ENCODE assay signal across 28 mouse cellular contexts in genomic region chr5:65900113-65900512, GRCm38 (mm10). TPM values are rescaled to one million over a fixed set of nuclear protein-coding genes. Genes with fewer than 3 reads are reported as not detected.
DNase-seq lines count a peak whose midpoint lies in the region; ATAC-seq and TF ChIP-seq lines count a peak whose summit lies in the region.
"Had no signal": no experiment of that assay in that cellular context is flagged by ENCODE, and none has a peak within 500 bp of the region (broad histone marks: within the 10 kb centered on the region; RNA-seq: fewer than 3 reads in every experiment).

No protein-coding gene starts in this region.

- no peak for ATAC-seq in heart, embryonic 16.5 days (replicated peaks; ENCODE audit: extremely low read depth, insufficient read depth, low FRiP score)
- ATAC-seq in common myeloid progenitor, adult 5-6 weeks (replicated peaks; ENCODE audit: low read depth, poor library complexity, severe bottlenecking), result peak; percentile 48
- ATAC-seq: intestine, embryonic 16.5 days had no signal

- no peak overlapping the region for H3K4me2 ChIP-seq in heart, embryonic 16.5 days (ENCODE audit: low read depth, low read length)
- H3K4me2 ChIP-seq: embryonic facial prominence, embryonic 12.5 days; embryonic facial prominence, embryonic 15.5 days; heart, embryonic 11.5 days; hindbrain, embryonic 14.5 days had no signal

- H3K4me3 ChIP-seq in heart, embryonic 16.5 days (ENCODE audit: low read length), result no peak overlapping the region
- H3K4me3 ChIP-seq in thymus, adult 2 months (ENCODE audit: control insufficient read depth, insufficient read depth, low read length), result peak overlapping the region; percentile 12; the same call in 1 of the 2 replicates
- no peak overlapping the region for H3K4me3 ChIP-seq in lung, adult 2 months (replicated peaks; ENCODE audit: extremely low read depth, low read depth, low read length)
- H3K4me3 ChIP-seq: embryonic facial prominence, embryonic 12.5 days; embryonic facial prominence, embryonic 15.5 days had no signal

- DNase-seq in heart, adult 9 months (ENCODE audit: low spot score in 2 of 2), result no peak
- DNase-seq in thymus, adult 2 months, result no peak
- DNase-seq in thymus, postnatal 14 days, result no peak
- DNase-seq in lung, adult 2 months, result no peak
- DNase-seq in retina, postnatal 1 day, result no peak
- DNase-seq: adrenal gland, postnatal 10 days; adrenal gland, postnatal 36 days; cerebellum, adult 18-20 months; cerebellum, adult 9-10 months; cerebellum, postnatal 14 days; forebrain, postnatal 0 days had no signal

- H3K9ac ChIP-seq in heart, embryonic 16.5 days (ENCODE audit: low read length), result no peak overlapping the region
- H3K9ac ChIP-seq: embryonic facial prominence, embryonic 12.5 days; embryonic facial prominence, embryonic 15.5 days; forebrain, postnatal 0 days; hindbrain, embryonic 14.5 days had no signal

- H3K27ac ChIP-seq in heart, embryonic 16.5 days (ENCODE audit: low read length), result peak overlapping the region; percentile 56; the same call in 1 of the 2 replicates
- peak overlapping the region; percentile 93 for H3K27ac ChIP-seq in thymus, adult 2 months (ENCODE audit: control insufficient read depth, insufficient read depth, low read length)
- H3K27ac ChIP-seq: embryonic facial prominence, embryonic 12.5 days; embryonic facial prominence, embryonic 15.5 days; hindbrain, embryonic 14.5 days; hindbrain, postnatal 0 days had no signal

- no peak for TF ChIP-seq CTCF in thymus, adult 2 months (IDR thresholded peaks at IDR 0.05; ENCODE audit: borderline replicate concordance, control insufficient read depth, extremely low read depth, insufficient read depth, low read length, poor library complexity)
- no peak for TF ChIP-seq CTCF in lung, adult 2 months (IDR thresholded peaks at IDR 0.05; ENCODE audit: insufficient read depth, low read length)

- peaks cover 21% of the 10 kb centered on the region for H3K9me3 ChIP-seq in heart, embryonic 16.5 days (replicated peaks; ENCODE audit: control insufficient read depth, low read length)

- H3K36me3 ChIP-seq in heart, embryonic 16.5 days (ENCODE audit: control insufficient read depth, insufficient read depth), result peaks cover 4% of the 10 kb centered on the region; the same call in 1 of the 2 replicates
- H3K36me3 ChIP-seq in thymus, adult 2 months (ENCODE audit: control insufficient read depth, insufficient read depth, low read length), result peaks cover 11% of the 10 kb centered on the region
- H3K36me3 ChIP-seq: embryonic facial prominence, embryonic 12.5 days; embryonic facial prominence, embryonic 15.5 days; G1E had no signal

- H3K27me3 ChIP-seq in heart, embryonic 16.5 days (ENCODE audit: control insufficient read depth, insufficient read depth, low read length), result no peaks in the 10 kb centered on the region
- no peaks in the 10 kb centered on the region for H3K27me3 ChIP-seq in thymus, adult 2 months (ENCODE audit: control insufficient read depth, insufficient read depth, low read length)
- H3K27me3 ChIP-seq: CH12.LX; embryonic facial prominence, embryonic 12.5 days; embryonic facial prominence, embryonic 15.5 days had no signal

- whole genome bisulfite sequencing in heart, embryonic 16.5 days, result 88% methylated on average over 6 of the region's 6 CpGs
- 69% methylated on average over 6 of the region's 6 CpGs for WGBS in thymus, adult 2 months
- 88% methylated on average over 6 of the region's 6 CpGs for WGBS in lung, adult 2 months

- no peak for TF ChIP-seq POLR2A in thymus, adult 2 months (IDR thresholded peaks at IDR 0.05; ENCODE audit: control insufficient read depth, extremely low read depth, insufficient read depth, low read length, poor library complexity)
- TF ChIP-seq POLR2A in lung, adult 2 months (IDR thresholded peaks at IDR 0.05; ENCODE audit: borderline replicate concordance, extremely low read depth, low read depth, low read length), result no peak

- H3K4me1 ChIP-seq in heart, embryonic 16.5 days (ENCODE audit: control insufficient read depth, insufficient read depth, low read length), result peaks cover 21% of the 10 kb centered on the region
- peaks cover 60% of the 10 kb centered on the region for H3K4me1 ChIP-seq in thymus, adult 2 months (replicated peaks; ENCODE audit: control insufficient read depth, insufficient read depth, low read length)
- H3K4me1 ChIP-seq in lung, adult 2 months (ENCODE audit: control insufficient read depth, insufficient read depth, low read length), result peaks cover 5% of the 10 kb centered on the region

RNA-seq across cellular contexts. Expression of gene Chrna9, which starts 34.6 kb away (rescaled TPM):
- polyA plus RNA-seq in heart, embryonic 16.5 days (2015; fragmentation: Nextera tagmentation; extraction: Ambion mirVana), result 3.3 and 7.6 TPM in 2 replicates
- 212 and 251 TPM in 2 replicates for polyA plus RNA-seq in thymus, adult 2 months (2012; rRNA removed)
- not detected in 2 replicates for total RNA-seq in common myeloid progenitor, adult 5-6 weeks (2017)
- 1.4 TPM in 1 of 2 replicates, not detected in the other for polyA plus RNA-seq in lung, adult 2 months (2012; rRNA removed)
- total RNA-seq: adrenal gland, postnatal 36 days; CH12.LX; heart, adult 18-20 months; hindbrain, postnatal 0 days had no signal
- polyA plus RNA-seq: C2C12; embryonic facial prominence, embryonic 15.5 days; forebrain, embryonic 11.5 days; forebrain, embryonic 14.5 days; forebrain, postnatal 0 days; frontal cortex, adult 2 months; G1E; gonadal fat pad, adult 2 months; heart, embryonic 11.5 days; heart, embryonic 14.5 days; hindbrain, embryonic 14.5 days; hindbrain, postnatal 0 days; intestine, embryonic 16.5 days had no signal

RNA-seq across cellular contexts. Expression of gene Rhoh, which starts 39.1 kb away (rescaled TPM):
- 5.9 and 16.8 TPM in 2 replicates for polyA plus RNA-seq in heart, embryonic 16.5 days (2015; fragmentation: Nextera tagmentation; extraction: Ambion mirVana)
- polyA plus RNA-seq in thymus, adult 2 months (2012; rRNA removed), result 132 and 135 TPM in 2 replicates
- total RNA-seq in common myeloid progenitor, adult 5-6 weeks (2017), result 33.6 and 46.6 TPM in 2 replicates
- 2.7 and 3.5 TPM in 2 replicates for polyA plus RNA-seq in lung, adult 2 months (2012; rRNA removed)
- polyA plus RNA-seq: C2C12, G1E had no signal

Comparison
In these comparisons a context has a peak if more than half of its experiments do, and no peak if none do; other contexts are left out.
1. RNA of gene Chrna9, which starts 34.6 kb away (polyA plus RNA-seq): 212 to 251 TPM in thymus, adult 2 months; 3.3 to 7.6 TPM in heart, embryonic 16.5 days and 1.4 TPM in lung, adult 2 months; every median in the first group is over 10 times any median in the second.